Mouse (Mus musculus): ENCODE data around the gene Cbfa2t3.

DNA sequence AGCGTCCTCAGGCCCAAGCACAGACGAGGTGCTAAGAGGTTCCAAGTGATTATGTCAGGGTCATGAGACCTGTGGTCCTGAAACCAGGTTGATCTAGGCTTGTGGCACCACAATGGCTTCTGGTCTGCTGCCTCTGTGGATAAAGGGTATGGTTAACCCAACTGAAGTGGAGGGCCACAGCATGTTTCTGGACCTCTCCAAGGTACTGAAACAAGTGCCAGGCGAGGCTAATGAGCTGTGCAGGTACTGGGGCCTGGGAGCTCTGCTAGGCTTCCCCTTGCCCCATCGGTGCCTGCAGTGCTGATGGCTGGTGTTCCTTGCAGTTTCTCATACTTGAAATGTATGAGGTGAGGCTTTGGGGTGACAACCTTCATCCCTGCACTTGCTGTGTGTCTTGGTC is 38.2 kb upstream of the Cbfa2t3 start:
- TF ChIP-seq CTCF (IDR thresholded peaks at IDR 0.05; ENCODE audit: insufficient read depth, low read depth, low read length): no peak
- TF ChIP-seq POLR2A (IDR thresholded peaks at IDR 0.05; ENCODE audit: insufficient read depth, low read depth, low read length): no peak
